Comparison of ENCODE assay signal across 4 mouse cellular contexts in the genomic region with DNA sequence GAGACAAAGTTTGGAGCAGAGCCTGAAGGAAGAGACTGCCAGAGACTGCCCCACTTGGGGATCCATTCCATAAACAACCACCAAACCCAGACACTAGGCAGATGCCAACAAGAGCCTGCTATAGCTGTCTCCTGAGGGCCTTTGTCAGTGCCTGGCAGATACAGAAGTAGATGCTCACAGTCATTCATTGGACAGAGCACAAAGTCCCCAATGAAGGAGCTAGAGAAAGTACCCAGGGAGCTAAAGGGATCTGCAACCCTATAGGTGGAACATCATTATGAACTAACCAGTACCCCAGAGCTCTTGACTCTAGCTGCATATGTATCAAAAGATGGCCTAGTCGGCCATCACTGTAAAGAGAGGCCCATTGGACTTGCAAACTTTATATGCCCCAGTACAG. TPM values are rescaled to one million over a fixed set of nuclear protein-coding genes. Genes with fewer than 3 reads are reported as not detected.
"Had no signal": no experiment of that assay in that cellular context is flagged by ENCODE, and none has a peak within 500 bp of the region (broad histone marks: within the 10 kb centered on the region; RNA-seq: fewer than 3 reads in every experiment).

No protein-coding gene starts in this region.

RNA-seq across cellular contexts. Expression of a gene that starts 0.6 kb away (rescaled TPM):
- polyA plus RNA-seq: limb, embryonic 10.5 days; liver, embryonic 12.5 days; midbrain, postnatal 0 days; neural tube, embryonic 11.5 days had no signal
